Mouse (Mus musculus) spleen, adult 18-20 months (tissue): ENCODE measurements around the gene Fig4.

Experiments used
- DNase-seq, 2 experiments: peaks; one replicate each; pipeline ENCODE4 v3.0.0; 2022; ENCODE audit warnings: mixed read lengths in 2 of 2

Fig4 gene

GRCm38 (mm10) chr10:41302689-41303431 is at the start of gene Fig4:
Gene Fig4, minus strand, starts transcription at chr10:41303260.
- peak; percentile 80 to 90 for DNase-seq

GRCm38 (mm10) chr10:41341346-41341745 is 38.3 kb upstream of the Fig4 start:
- no peak for DNase-seq

DNA sequence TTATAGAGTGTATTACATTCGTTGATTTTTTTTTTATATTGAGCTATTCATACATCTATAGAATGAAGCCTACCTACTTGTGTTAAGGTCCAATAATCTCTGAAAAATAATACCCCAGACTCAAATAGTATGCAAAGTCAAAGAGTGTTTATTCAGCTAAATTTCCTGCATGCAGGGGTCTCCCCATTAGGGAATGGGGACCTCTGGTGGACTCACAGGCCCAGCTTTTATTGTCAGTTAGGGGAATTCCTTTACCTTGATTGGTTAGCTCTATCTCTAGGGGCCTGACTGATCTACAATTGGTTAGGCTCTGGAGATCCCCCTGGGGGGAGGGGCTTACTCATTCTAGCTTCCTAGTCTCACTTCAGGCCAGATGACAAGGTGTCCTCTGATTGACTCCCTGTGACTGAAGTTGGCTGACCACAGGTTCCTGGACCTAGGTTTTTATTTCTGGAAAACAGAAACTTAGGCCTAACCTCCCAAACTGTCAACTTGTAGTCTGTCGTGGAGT is 29.5 kb upstream of the Fig4 start:
- DNase-seq = no peak

GRCm38 (mm10) chr10:41315866-41316265 is 12.8 kb upstream of the Fig4 start:
- DNase-seq = no peak

GRCm38 (mm10) chr10:41308205-41308604 is 5.1 kb upstream of the Fig4 start:
- DNase-seq = no peak

DNA sequence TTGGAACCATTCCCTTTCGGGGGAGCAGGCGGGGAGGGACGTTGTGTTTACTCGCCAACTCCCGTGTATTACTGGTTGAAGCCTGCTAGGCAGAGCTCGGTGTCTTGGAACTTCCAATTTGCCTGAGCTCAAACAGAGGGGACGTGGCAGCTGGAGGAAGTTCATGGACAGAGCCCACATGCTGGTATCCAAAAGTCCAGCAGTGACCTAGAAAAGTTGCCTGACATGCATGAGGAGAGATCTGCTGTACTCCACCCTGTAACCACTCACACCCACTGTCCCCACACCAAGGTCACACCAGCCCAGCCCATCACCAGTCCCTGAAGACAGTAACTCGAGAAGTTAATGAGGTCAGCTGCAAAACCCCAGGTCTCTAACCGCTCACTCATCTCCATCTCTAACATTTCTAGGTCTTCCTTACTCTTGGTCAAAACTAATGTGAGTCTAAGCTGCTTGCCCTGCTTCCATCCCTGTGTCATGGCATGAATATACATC is 1.9 kb upstream of the Fig4 start:
- no peak for DNase-seq

DNA sequence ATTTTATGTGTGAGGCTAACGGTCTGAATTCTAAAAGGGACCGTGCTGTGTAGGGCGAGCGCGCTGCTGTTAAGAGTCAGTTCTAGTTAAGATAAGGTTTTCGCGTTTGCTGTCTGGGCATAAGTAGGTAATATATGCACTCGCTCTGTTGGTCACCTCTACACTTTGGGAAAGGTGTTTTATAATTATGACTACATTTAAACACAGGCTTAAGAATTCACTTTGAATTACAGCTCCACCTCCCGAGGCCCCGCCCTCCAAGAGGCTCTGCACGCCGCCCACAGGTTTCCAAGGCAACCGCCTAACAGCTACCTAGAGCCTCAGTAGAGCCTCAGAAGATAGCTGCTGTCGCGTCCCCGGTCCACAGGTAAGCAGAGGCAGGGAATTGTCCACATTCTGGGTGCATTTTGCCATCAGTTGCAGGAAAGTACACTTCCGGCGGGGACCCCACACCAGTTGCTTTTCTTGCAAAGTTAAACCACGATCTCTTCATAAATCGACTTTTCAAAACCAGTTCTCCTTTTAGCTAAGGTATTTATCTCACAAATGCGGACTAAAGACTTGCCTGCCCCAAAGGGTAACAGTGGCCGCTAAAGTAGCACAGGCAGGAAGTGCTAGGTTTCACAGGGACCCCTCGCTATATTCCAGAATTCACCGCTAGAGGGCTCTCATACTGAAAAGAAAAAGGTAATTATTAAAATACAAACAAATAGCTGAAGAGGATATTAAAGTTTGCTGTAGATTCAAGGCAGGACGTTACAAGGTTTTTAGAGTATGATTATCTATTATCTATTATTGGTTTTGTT is 782 bp upstream of the Fig4 start, which contains the start of gene Ak9:
Gene Ak9 (plus strand): TSS at position 342 of the 806 bp plus-strand sequence.
- peak; percentile 78 to 88 for DNase-seq

GRCm38 (mm10) chr10:41300161-41300560 is 2.9 kb downstream of the Fig4 start:
- no peak for DNase-seq

GRCm38 (mm10) chr10:41295145-41295544 is 7.9 kb downstream of the Fig4 start:
- no peak for DNase-seq

GRCm38 (mm10) chr10:41294734-41295133 is 8.3 kb downstream of the Fig4 start:
- no peak for DNase-seq

DNA sequence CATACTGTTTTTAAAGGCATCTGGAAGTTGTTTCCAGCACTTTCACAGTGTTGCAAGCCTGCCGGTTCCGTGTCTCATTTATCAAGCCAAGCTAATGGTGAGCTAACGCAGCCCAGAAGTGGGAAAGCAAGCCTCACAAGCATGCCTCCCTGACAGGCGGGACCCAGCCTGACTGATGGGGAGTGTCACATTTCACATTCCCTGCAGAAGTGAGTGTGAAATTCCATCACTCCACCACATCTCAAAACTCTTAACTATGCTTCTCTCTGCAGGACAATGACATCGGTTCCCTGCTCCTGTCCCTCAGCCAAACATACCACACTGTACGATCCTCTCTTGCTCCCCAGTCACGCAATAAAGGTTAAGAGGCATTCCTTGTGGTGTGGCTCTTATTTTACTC is 10.0 kb downstream of the Fig4 start:
- DNase-seq = no peak

- DNase-seq = no peak
Observed at GRCm38 (mm10) chr10:41291021-41291420, 12.0 kb downstream of the Fig4 start.

DNA sequence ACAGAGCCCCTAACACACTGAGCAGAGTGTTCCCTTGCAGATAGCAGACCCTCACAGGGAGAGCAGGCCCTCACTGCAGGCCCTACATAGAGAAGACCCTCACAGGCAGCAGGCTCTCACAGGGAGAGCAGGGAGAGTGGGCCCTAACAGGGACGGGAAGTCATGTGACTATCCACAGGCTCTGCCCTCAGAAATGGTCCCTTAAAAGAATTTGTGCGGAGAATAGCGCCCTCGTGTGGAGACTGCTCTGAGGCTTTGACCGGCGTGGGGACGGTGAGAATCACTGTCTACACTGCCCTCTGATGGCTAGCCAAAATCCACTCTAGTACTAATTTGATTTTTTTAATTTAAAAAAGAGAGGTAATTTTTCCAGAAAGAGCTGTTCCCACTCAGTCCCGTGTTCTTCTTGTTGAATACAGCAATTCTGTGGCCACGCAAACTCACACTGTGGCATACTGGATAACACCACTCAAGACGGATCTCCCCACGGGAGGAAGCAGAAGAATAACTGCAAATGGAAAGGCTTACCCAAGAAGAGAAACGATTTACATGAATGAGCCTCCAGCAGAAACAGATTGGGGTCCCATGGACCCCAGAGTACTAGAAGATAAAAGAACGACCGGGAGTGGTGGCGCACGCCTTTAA is 14.2 kb downstream of the Fig4 start:
- DNase-seq = peak; percentile 46 to 70

DNA sequence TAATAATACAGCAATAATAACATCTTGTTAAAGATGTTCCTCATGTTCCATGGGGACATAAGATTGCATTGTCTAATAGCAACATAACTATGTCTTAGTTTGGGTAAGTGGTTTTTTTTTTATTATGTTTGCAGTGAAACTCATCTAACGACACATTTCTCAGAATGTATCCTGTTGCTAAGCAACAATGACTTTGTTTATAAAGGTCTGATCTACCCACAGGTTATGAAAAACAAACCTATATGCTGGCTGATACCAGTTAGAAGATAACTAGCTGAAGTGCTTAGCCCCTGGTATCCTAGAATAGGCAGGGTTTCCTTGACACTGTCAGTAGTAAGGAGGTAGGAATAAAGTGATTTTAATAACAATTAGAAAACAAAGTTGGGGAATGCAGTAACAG is 15.0 kb downstream of the Fig4 start:
- DNase-seq = no peak

- no peak for DNase-seq
Observed at GRCm38 (mm10) chr10:41287618-41288017, 15.4 kb downstream of the Fig4 start.

DNA sequence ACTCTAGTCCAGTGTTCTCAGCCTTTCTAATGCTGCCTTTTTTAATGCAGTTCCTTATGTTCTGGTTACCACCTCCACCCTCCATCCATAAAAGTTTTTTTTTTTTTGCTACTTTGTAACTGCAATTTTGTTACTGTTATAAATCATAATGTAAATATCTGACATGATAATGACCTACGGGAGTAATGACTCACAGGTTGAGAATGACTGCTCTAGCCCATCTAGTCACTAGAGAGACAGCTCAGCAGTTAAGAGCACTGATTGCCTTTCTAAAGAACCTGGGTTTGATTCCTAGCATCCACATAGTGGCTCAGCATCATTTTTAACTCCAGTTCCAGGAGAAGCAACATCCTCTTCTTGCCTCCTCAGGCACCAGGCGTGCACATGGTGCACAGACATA is 21.0 kb downstream of the Fig4 start:
- DNase-seq = no peak

- DNase-seq = no peak
Observed at GRCm38 (mm10) chr10:41280796-41281195, 22.3 kb downstream of the Fig4 start.

GRCm38 (mm10) chr10:41280177-41280576 is 22.9 kb downstream of the Fig4 start:
- no peak for DNase-seq

GRCm38 (mm10) chr10:41278808-41279207 is 24.3 kb downstream of the Fig4 start:
- DNase-seq = no peak

DNA sequence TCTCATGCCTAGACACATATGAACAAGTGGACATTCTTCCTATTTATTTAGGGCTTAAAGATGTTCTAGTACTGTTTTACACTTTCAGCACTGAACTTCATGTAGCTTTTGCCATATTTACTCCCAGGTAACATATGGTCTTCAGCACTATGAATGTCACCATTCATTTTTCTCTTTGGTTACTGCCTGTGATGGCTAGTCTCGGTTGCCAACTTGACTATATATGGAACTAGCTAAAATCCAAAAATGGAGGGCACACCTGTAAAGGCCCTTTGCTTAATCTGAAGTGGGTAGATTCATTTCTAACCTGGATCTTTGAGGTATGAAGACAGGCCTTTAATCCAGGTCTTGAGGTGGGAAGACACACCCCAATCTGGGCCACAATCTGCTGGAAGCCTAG is 28.2 kb downstream of the Fig4 start:
- no peak for DNase-seq

- no peak for DNase-seq
Observed at GRCm38 (mm10) chr10:41271860-41272259, 31.2 kb downstream of the Fig4 start.

GRCm38 (mm10) chr10:41261889-41262288 is 41.2 kb downstream of the Fig4 start:
- no peak for DNase-seq

DNA sequence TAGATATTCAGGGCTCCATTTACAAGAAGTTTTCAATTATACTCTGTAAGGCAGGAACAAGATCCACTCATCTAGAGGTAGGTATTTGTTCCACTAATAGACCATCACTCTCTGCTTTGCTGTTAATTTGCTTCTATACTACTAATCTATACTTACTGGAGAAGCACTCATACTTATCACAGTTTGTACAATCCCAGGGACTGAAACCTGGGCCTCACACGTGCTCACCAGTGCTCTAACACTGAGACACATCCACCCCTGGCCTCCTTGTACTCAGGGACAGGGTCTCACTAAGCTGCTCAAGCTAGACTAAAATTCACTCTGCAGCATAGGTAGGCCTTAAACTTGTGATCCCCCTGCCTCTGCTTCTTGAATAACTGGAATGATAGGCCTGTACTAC is 41.8 kb downstream of the Fig4 start:
- DNase-seq = no peak
